Mouse (Mus musculus): ENCODE measurements around the gene Trit1.
"Not testable (repeated sequence)": the region's sequence is repeated elsewhere in the genome, so short reads cannot be mapped to it uniquely, and the experiment has no call there.

Trit1 gene

GRCm38 (mm10) chr4:122996618-122997381 lies 19.6 kb upstream of the Trit1 start:
- DNase-seq (ENCODE audit: low read depth in 2 of 2, low spot score in 2 of 2) = peak in 1 of 2 experiments; percentile 12

- DNase-seq (ENCODE audit: low read depth in 2 of 2, low spot score in 2 of 2) = no peak
Observed at GRCm38 (mm10) chr4:122998537-122999262, 17.7 kb upstream of the Trit1 start.

DNA sequence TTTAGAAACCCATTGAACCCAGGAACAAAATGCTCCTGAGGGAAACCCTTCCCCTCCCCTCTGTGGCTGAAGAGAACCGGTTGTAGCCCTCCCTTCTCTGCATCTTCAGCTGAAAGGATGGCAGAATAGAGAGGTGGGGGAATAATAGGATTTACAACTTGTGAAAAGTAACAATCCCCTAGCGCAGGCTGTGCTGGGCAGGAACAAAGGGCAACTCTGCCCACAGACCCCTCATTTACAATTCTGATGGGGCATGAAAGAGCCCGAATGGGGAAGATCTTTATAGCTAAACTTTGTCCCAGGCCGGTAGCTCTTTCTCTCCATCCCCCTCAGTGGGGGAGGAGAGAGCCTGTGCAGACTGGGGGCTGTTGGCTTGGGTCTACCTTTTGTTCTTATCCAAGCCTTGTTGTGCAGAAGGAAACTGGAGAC lies 17.1 kb upstream of the Trit1 start:
- no peak for DNase-seq (ENCODE audit: low read depth in 2 of 2, low spot score in 2 of 2)

DNA sequence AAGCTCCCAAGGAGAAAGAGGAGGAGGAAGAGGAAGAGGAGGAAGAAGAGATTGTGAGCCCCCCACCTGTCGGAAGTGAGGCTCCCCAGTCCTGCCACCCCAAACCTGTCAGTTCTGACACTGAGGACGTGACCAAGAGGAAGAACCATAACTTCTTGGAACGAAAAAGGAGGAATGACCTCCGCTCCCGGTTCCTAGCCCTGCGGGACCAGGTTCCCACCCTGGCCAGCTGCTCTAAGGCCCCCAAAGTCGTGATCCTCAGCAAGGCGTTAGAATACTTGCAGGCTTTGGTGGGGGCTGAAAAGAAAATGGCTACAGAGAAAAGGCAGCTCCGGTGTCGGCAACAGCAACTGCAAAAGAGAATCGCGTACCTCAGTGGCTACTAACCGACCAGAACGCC lies 16.3 kb upstream of the Trit1 start:
- no peak for DNase-seq (ENCODE audit: low read depth in 2 of 2, low spot score in 2 of 2)

DNA sequence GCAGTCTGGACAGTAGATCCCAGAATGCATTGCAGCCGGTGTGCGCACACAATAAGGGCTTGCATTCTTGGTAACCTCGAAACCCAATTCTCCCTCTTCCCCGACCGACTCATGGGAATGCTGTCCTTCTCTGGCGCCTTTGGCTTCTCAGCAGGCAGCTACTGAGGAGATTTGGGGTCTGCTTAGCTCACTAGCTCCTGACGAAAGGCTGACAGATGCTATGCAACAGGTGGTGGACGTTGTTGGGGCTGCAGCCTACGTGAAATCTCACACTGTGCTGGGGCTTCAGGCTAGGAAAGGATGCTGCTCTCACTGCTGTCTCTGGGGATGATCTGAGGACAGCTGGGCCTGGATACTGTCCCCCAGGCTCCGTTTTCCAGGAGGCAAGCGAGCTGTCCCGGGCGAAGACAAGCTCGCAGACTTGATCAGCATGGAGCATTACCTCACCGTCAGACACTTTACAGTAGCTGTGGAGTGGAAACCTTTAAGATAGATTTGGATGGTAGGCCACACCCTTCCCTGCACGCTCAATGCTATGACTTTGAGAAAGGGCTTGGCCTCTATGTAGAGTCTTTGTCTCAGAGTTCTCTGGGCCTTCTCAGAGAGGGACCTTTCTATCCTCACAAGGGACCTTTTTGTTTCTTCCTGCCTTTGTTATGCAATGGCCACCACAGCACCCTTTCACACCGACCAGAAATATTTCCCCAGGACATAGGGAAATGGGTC lies 15.6 kb upstream of the Trit1 start:
- no peak for DNase-seq (ENCODE audit: low read depth in 2 of 2, low spot score in 2 of 2)

DNA sequence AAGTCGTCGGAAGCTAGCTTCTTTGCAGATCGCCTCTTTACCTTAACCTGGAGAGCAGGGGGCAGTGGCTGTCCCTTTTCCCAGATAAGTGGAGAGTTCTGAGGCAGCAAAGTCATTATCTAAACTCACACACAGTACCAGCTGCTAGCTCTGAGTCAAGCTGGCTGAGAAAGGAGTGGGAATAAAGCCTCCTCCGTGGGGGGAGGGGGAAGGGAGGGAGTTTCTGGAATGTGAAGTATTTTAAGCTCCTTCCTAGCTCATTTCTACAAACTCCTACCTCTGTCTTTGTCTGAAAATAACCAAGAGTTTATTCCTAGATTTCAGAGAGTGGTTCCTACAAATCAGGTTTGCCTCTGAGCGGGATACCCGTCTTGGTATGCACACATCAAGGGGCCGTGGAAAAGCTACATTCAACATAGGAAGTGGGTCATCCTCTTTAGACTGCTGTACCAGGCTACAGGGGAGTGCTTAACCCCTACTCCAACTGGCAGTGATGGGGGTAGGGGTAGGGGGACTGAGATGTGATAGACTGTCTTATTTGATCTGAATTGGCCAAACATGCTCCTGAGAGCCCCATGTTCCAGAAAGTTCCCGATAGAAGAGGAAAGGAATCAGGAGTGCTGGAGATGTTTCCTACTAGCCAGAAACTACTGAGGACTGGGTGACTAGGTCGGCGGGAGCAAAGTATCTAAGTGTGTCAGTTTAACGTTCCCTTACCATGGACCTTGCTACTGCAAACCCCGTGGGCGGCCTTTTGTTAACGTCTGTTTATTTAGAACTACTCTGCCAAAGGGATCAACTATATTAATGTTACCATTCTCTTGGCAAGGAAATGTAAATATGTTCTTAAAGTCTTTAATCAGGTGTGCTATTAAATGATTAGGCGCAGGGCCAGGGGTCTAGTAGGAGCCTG lies 11.1 kb upstream of the Trit1 start:
- DNase-seq (ENCODE audit: low read depth in 2 of 2, low spot score in 2 of 2) = no peak

DNA sequence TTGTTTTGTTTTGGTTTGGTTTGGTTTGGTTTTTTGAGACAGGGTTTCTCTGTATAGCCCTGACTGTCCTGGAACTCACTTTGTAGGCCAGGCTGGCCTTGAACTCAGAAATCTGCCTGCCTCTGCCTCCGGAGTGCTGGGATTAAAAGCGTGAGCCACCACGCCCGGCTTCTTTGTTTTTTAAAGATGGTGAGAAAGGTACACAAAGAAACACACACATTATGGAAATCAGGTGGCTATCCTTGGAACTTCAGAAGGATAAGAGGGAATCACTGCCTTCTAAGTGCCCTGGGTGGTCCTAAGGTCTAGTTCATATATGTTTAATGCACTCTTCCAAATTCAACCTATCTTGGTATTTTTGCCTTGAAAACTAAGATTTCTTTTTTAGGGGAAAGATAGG lies 3.9 kb upstream of the Trit1 start:
- not testable (repeated sequence) for DNase-seq (ENCODE audit: low read depth in 2 of 2, low spot score in 2 of 2)

DNA sequence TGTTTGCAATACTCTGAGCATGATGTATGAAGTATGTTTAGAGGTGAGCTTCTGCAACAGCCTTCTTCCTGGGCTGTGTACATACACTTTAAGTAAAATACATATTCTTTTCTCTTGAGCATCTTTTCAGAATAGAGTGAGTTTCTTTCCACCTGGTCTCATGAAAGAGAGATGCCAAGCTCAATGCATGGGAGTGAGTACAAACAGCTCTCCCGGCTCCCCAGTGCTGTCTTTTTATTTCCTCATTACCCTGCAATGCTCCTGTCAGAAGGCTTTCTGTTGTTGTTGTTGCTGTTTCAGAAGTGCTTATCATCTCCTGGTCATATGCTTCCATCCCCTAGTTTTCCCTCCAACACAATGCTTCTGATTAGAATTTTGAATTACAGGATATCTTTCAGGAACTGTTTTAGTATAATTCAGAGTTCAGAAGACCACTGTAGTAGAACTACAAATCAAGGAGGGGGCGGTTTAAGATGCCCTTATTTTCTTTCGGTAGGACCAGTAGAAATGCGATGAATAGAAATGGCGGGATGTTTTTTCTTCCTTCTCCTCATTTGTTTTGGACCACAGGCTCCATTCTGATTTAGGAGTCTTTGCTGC lies 3.0 kb upstream of the Trit1 start:
- no peak for DNase-seq (ENCODE audit: low read depth in 2 of 2, low spot score in 2 of 2)

GRCm38 (mm10) chr4:123013949-123014406 lies 2.4 kb upstream of the Trit1 start:
- no peak for DNase-seq (ENCODE audit: low read depth in 2 of 2, low spot score in 2 of 2)

- DNase-seq (ENCODE audit: low read depth in 2 of 2, low spot score in 2 of 2) = no peak
Observed at GRCm38 (mm10) chr4:123014501-123015282, 1.7 kb upstream of the Trit1 start.

GRCm38 (mm10) chr4:123021591-123021990 lies 5.2 kb downstream of the Trit1 start:
- no peak for DNase-seq (ENCODE audit: low read depth in 2 of 2, low spot score in 2 of 2)

DNA sequence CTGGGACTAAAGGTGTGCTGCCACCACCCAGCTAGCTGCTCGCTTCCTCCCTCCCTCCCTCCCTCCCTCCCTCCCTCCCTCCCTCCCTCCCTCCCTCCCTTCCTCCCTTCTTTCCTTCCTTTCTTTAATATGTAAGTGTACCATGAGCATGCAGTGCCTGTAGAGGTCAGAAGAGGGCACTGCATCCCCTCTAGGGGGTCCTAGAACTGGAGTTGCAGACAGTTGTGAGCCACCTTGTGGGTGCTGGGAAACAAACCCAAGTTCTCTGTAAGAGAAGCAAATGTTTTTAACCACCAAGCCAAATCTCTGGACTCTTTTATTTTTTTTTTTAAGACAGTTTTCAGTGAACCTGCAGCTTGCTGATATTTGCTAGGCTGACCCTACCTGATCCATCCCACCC lies 6.5 kb downstream of the Trit1 start:
- no peak for DNase-seq (ENCODE audit: low read depth in 2 of 2, low spot score in 2 of 2)

- no peak for DNase-seq (ENCODE audit: low read depth in 2 of 2, low spot score in 2 of 2)
Observed at GRCm38 (mm10) chr4:123025418-123025817, 9.0 kb downstream of the Trit1 start.

DNA sequence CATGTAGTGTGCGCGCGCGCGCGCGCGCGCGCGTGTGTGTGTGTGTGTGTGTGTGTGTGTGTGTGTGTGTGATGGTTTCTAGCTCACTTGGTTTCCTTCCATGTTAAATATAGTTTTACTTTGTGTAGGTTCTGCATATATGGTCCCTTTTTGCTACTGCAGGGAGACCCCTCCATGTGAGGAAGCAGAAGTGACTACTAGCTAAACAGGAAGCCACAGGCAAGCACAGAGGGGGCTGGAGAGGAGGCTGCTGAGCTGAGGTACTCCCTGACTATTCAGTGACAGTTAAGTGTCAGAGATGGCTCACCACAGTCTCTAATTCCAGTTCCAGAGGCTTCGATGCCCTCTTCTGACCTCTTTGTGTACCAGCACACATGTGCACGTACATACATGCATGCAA lies 9.8 kb downstream of the Trit1 start:
- no peak for DNase-seq (ENCODE audit: low read depth in 2 of 2, low spot score in 2 of 2)

- no peak for DNase-seq (ENCODE audit: low read depth in 2 of 2, low spot score in 2 of 2)
Observed at GRCm38 (mm10) chr4:123026597-123026996, 10.2 kb downstream of the Trit1 start.

- DNase-seq (ENCODE audit: low read depth in 2 of 2, low spot score in 2 of 2) = no peak
Observed at GRCm38 (mm10) chr4:123034841-123035240, 18.4 kb downstream of the Trit1 start.

- DNase-seq (ENCODE audit: low read depth in 2 of 2, low spot score in 2 of 2) = no peak
Observed at GRCm38 (mm10) chr4:123035636-123036035, 19.2 kb downstream of the Trit1 start.

DNA sequence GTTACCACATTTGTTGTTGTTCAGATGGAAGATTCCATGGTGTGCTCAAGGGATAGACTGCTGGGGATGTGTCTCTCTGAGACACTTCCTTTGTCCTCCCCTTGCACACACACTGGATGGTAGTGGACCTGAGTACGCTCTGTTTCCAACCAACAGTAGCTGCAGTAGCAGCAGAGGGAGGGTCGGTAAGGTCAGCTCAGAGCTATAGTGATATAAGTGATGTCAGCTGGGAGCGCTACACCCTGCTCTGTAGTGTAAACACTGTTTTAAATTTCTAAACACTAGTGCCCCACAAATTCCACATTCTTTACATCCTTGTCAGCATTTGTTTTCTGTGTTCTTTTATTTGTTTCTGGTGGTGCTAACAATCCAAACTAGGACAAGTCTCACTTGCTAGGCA lies 20.3 kb downstream of the Trit1 start:
- no peak for DNase-seq (ENCODE audit: low read depth in 2 of 2, low spot score in 2 of 2)

- DNase-seq (ENCODE audit: low read depth in 2 of 2, low spot score in 2 of 2) = no peak
Observed at GRCm38 (mm10) chr4:123041131-123041530, 24.7 kb downstream of the Trit1 start.

DNA sequence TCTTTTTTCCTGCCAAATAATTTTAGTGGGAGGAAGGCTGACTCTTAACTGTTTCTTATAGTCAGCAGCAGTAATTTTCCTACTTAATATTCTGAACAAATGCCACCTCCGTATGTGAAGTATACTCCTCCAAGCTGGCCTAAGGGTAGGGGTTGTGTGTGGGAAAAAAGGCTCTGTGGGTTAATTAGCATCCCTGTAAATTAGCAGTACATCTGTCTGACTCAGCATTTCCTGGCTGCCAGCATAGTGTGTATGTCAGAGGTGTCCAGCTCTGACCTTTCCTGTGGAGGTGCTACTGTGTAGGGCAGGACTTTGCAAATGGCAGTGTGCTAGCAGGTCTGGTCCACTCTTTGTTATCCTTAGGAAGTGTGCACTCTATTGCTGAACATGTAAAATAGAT lies 27.5 kb downstream of the Trit1 start:
- DNase-seq (ENCODE audit: low read depth in 2 of 2, low spot score in 2 of 2) = no peak
